In genomic region chr7:30587842-30588667, GRCm38 (mm10) we compare ENCODE assay signal across 8 mouse cellular contexts. TPM values are rescaled to one million over a fixed set of nuclear protein-coding genes. Genes with fewer than 3 reads are reported as not detected.
A peak's percentile ranks its signal among the peaks of the same experiment; 100 is the strongest.
DNase-seq lines count a peak whose midpoint lies in the region; ATAC-seq and TF ChIP-seq lines count a peak whose summit lies in the region.

No protein-coding gene starts in this region.

- peak; percentile 42 for ATAC-seq in forebrain, embryonic 15.5 days (replicated peaks)
- ATAC-seq in limb, embryonic 13.5 days (ENCODE audit: low FRiP score, low read depth): peak; percentile 22

- peaks cover 31% of the 10 kb centered on the region for H3K36me3 ChIP-seq in forebrain, embryonic 15.5 days
- peaks cover 38% of the 10 kb centered on the region for H3K36me3 ChIP-seq in limb, embryonic 13.5 days
- no peaks in the 10 kb centered on the region for H3K36me3 ChIP-seq in myocyte (ENCODE audit: control insufficient read depth, insufficient read depth)

- peak overlapping the region; percentile 82 for H3K4me2 ChIP-seq in forebrain, embryonic 15.5 days (replicated peaks)
- H3K4me2 ChIP-seq in limb, embryonic 13.5 days (replicated peaks): peak overlapping the region; percentile 96
- H3K4me2 ChIP-seq in myocyte (ENCODE audit: low read depth): peak overlapping the region; percentile 87

- peak; percentile 48 for DNase-seq in ovary, postnatal 14 days (ENCODE audit: low spot score)
- DNase-seq in ovary, postnatal 36 days (ENCODE audit: low spot score): no peak
- peak; percentile 41 to 58 for DNase-seq in adrenal gland, postnatal 36 days
- DNase-seq in induced T-regulatory cell, adult 2 months (ENCODE audit: low read depth): peak; percentile 61
- peak; percentile 51 to 56 for DNase-seq in thymus, postnatal 10 days (ENCODE audit: low spot score in 2 of 2)

- TF ChIP-seq POLR2A in myocyte (IDR thresholded peaks at IDR 0.05; ENCODE audit: insufficient read length, low read depth): no peak

- no peaks in the 10 kb centered on the region for H3K9me3 ChIP-seq in forebrain, embryonic 15.5 days
- H3K9me3 ChIP-seq in limb, embryonic 13.5 days: no peaks in the 10 kb centered on the region

- H3K4me1 ChIP-seq in forebrain, embryonic 15.5 days: peaks cover 24% of the 10 kb centered on the region
- H3K4me1 ChIP-seq in limb, embryonic 13.5 days: peaks cover 22% of the 10 kb centered on the region

- H3K4me3 ChIP-seq in forebrain, embryonic 15.5 days: peak overlapping the region; percentile 95
- peak overlapping the region; percentile 97 for H3K4me3 ChIP-seq in limb, embryonic 13.5 days
- peak overlapping the region; percentile 91 for H3K4me3 ChIP-seq in myocyte

- WGBS in forebrain, embryonic 15.5 days: 0% methylated on average over 56 of the region's 67 CpGs
- WGBS in limb, embryonic 13.5 days: under 1% methylated on average over 44 of the region's 67 CpGs

- peak overlapping the region; percentile 98 for H3ac ChIP-seq in myocyte (ENCODE audit: control insufficient read depth, insufficient read length)

- H3K9ac ChIP-seq in forebrain, embryonic 15.5 days (replicated peaks): peak overlapping the region; percentile 95
- peak overlapping the region; percentile 99 for H3K9ac ChIP-seq in limb, embryonic 13.5 days

- H3K27ac ChIP-seq in forebrain, embryonic 15.5 days (replicated peaks): peak overlapping the region; percentile 93
- H3K27ac ChIP-seq in limb, embryonic 13.5 days: peak overlapping the region; percentile 93

- H3K79me2 ChIP-seq in myocyte (ENCODE audit: control insufficient read depth, insufficient read depth): peaks cover 26% of the 10 kb centered on the region

- H3K27me3 ChIP-seq in forebrain, embryonic 15.5 days: no peaks in the 10 kb centered on the region
- H3K27me3 ChIP-seq in limb, embryonic 13.5 days: 0 out of 2 replicates have a peak, but pooled peaks cover 2% of the 10 kb centered on the region
- H3K27me3 ChIP-seq in myocyte (ENCODE audit: control insufficient read depth, insufficient read depth, insufficient read length): no peaks in the 10 kb centered on the region

TF ChIP-seq in myocyte, 11 proteins besides CTCF, POLR2A, EP300 and RAD21:
- TF ChIP-seq TCF3 (IDR thresholded peaks at IDR 0.05; ENCODE audit: insufficient read length, low read depth): no peak
- no peak for TF ChIP-seq MAX (IDR thresholded peaks at IDR 0.05; ENCODE audit: low read depth)
- no peak for TF ChIP-seq MYOG (IDR thresholded peaks at IDR 0.05; ENCODE audit: control insufficient read depth in 1 of 3, insufficient read depth in 1 of 3, insufficient read length in 2 of 3, low read depth in 2 of 3)
- TF ChIP-seq POLR2AphosphoS2 (IDR thresholded peaks at IDR 0.05; ENCODE audit: insufficient read length, low read depth): no peak
- TF ChIP-seq USF1 (IDR thresholded peaks at IDR 0.05; ENCODE audit: low read depth): no peak
- no peak for TF ChIP-seq SRF (IDR thresholded peaks at IDR 0.05; ENCODE audit: control insufficient read depth, insufficient read length, low read depth)
- TF ChIP-seq TCF12 (IDR thresholded peaks at IDR 0.05; ENCODE audit: insufficient read depth, poor library complexity, severe bottlenecking): no peak
- TF ChIP-seq CEBPB (IDR thresholded peaks at IDR 0.05; ENCODE audit: insufficient read depth, poor library complexity, severe bottlenecking): no peak
- TF ChIP-seq E2F4 (IDR thresholded peaks at IDR 0.05; ENCODE audit: insufficient read depth): no peak
- no peak for TF ChIP-seq MYOD1 (IDR thresholded peaks at IDR 0.05; ENCODE audit: control insufficient read depth in 1 of 3, insufficient read length in 2 of 3, low read depth in 2 of 3)
- no peak for TF ChIP-seq REST (IDR thresholded peaks at IDR 0.05; ENCODE audit: insufficient read depth, insufficient read length)
TF ChIP-seq in myocyte: peak in this region for 0.

RNA-seq across cellular contexts. Expression of gene Kmt2b, which starts 0.5 kb away (rescaled TPM):
- total RNA-seq in adrenal gland, postnatal 36 days (2021): 10 to 100 TPM; 38.5 to 44.5 TPM
- 10.4 and 12.0 TPM in 2 replicates for polyA plus RNA-seq in forebrain, embryonic 15.5 days (2015; fragmentation: Nextera tagmentation; extraction: Ambion mirVana)
- polyA plus RNA-seq in limb, embryonic 13.5 days (2015; fragmentation: Nextera tagmentation; extraction: Ambion mirVana): 11.0 and 12.6 TPM in 2 replicates
- polyA plus RNA-seq in myocyte (2012; fragmentation: generic; extraction: Trizol): 12.9 TPM

RNA-seq across cellular contexts. Expression of gene Zbtb32, which starts 10.7 kb away (rescaled TPM):
- total RNA-seq in adrenal gland, postnatal 36 days (2021): under 1 TPM in 1 of 2 experiments, not detected in 1; 0.72 TPM
- 0.33 and 0.50 TPM in 2 replicates for polyA plus RNA-seq in forebrain, embryonic 15.5 days (2015; fragmentation: Nextera tagmentation; extraction: Ambion mirVana)
- 0.23 and 0.60 TPM in 2 replicates for polyA plus RNA-seq in limb, embryonic 13.5 days (2015; fragmentation: Nextera tagmentation; extraction: Ambion mirVana)
- 0.11 TPM for polyA plus RNA-seq in myocyte (2012; fragmentation: generic; extraction: Trizol)

RNA-seq across cellular contexts. Expression of gene Igflr1, which starts 22.8 kb away (rescaled TPM):
- 1 to 10 TPM; 2.0 to 3.2 TPM for total RNA-seq in adrenal gland, postnatal 36 days (2021)
- polyA plus RNA-seq in forebrain, embryonic 15.5 days (2015; fragmentation: Nextera tagmentation; extraction: Ambion mirVana): 6.3 and 6.6 TPM in 2 replicates
- 3.2 and 4.9 TPM in 2 replicates for polyA plus RNA-seq in limb, embryonic 13.5 days (2015; fragmentation: Nextera tagmentation; extraction: Ambion mirVana)
- polyA plus RNA-seq in myocyte (2012; fragmentation: generic; extraction: Trizol): 0.66 TPM

RNA-seq across cellular contexts. Expression of gene Upk1a, which starts 24.6 kb away (rescaled TPM):
- total RNA-seq in adrenal gland, postnatal 36 days (2021): under 1 TPM in 1 of 2 experiments, not detected in 1; 0.43 TPM
- polyA plus RNA-seq in forebrain, embryonic 15.5 days (2015; fragmentation: Nextera tagmentation; extraction: Ambion mirVana): 0.11 and 0.47 TPM in 2 replicates
- polyA plus RNA-seq in limb, embryonic 13.5 days (2015; fragmentation: Nextera tagmentation; extraction: Ambion mirVana): 1.5 and 1.7 TPM in 2 replicates
- polyA plus RNA-seq in myocyte (2012; fragmentation: generic; extraction: Trizol): 0.59 TPM

RNA-seq across cellular contexts. Expression of gene Psenen, which starts 24.6 kb away (rescaled TPM):
- total RNA-seq in adrenal gland, postnatal 36 days (2021): 100 to 1,000 TPM; 141 to 163 TPM
- polyA plus RNA-seq in forebrain, embryonic 15.5 days (2015; fragmentation: Nextera tagmentation; extraction: Ambion mirVana): 131 and 138 TPM in 2 replicates
- polyA plus RNA-seq in limb, embryonic 13.5 days (2015; fragmentation: Nextera tagmentation; extraction: Ambion mirVana): 134 and 141 TPM in 2 replicates
- 169 TPM for polyA plus RNA-seq in myocyte (2012; fragmentation: generic; extraction: Trizol)
